Mouse (Mus musculus) gastrocnemius, adult 8-10 months (tissue): ENCODE measurements around the gene Pi4k2a. TPM values are rescaled to one million over a fixed set of nuclear protein-coding genes. Genes with fewer than 3 reads are reported as not detected.
"Not testable (repeated sequence)": the region's sequence is repeated elsewhere in the genome, so short reads cannot be mapped to it uniquely, and the experiment has no call there.

Experiments
- DNase-seq, 2 experiments: peaks; one replicate each; pipeline ENCODE4 v3.0.0; 2022; ENCODE audit warnings: low spot score in 2 of 2
- total RNA-seq, 4 experiments: library from RNA; stranded (reverse); gene quantifications; 2 replicates each; pipeline ENCODE4 v1.2.4; 2022

Pi4k2a gene
- total RNA-seq, 4 experiments from 2014 or later, result 13.5 to 16.1 (median 14.7) TPM

DNA sequence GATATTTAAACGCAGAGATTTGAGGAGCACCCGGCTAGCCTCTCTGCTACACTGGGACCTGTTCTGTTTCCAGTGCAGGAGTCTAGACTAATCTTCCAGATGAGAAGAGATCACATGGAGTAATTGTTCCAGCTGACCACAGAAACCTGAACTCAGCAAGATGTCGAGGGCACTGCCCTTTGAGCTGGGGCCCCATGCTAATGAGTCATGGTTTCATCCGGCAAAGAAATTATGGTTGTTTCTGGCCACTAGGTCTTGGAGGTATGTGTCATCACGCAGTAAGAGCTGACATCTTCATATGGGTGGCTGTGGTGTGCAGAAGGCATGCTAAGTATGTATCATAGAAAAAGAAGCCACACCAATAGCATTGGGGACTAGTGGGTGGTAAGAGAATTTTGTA, 10.3 kb upstream of the Pi4k2a start:
- DNase-seq, result no peak

GRCm38 (mm10) chr19:42080469-42080868, 9.8 kb upstream of the Pi4k2a start:
- DNase-seq, result no peak

DNA sequence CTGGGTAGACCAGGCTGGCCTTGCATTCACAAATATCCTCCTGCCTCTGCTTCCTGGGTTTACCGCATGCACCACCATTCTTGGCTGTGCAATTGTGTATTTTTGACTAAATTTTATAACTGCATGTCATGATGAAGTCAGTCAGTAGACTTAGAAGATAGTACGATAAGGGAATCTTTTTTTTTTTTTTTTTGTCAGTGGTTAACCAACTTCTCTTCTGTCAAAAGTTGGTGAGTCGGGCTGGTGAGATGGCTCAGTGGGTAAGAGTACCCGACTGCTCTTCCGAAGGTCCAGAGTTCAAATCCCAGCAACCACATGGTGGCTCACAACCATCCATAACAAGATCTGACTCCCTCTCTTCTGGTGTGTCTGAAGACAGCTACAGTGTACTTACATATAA, 8.7 kb upstream of the Pi4k2a start:
- not testable (repeated sequence) for DNase-seq

GRCm38 (mm10) chr19:42085690-42086089, 4.6 kb upstream of the Pi4k2a start:
- no peak for DNase-seq

DNA sequence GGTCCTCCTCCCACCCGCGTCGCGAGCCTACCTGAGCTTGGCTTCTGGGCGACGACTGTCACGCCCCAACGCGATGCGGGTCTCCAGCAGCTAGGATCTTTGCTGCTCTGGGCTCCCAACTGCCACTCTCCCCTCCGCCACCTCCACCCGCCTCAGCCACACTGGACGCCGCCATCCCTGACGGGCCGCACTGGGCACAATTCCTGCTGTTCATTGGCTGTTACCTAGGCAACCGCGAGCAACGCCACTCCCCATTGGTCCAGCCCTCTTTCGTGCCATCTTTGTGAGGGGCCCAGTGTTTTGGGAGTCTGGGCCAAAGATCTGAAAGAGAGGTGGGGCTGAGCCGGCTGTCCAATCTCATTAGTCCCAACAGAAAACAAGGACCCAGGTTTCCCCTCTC, 4.1 kb upstream of the Pi4k2a start, which contains the start of gene Morn4:
Gene Morn4 (minus strand): TSS at position 192 of the 400 bp plus-strand sequence.
- DNase-seq, result peak; percentile 35 to 53

GRCm38 (mm10) chr19:42089103-42089747, 1.0 kb upstream of the Pi4k2a start:
- DNase-seq, result peak; percentile 41 to 48

DNA sequence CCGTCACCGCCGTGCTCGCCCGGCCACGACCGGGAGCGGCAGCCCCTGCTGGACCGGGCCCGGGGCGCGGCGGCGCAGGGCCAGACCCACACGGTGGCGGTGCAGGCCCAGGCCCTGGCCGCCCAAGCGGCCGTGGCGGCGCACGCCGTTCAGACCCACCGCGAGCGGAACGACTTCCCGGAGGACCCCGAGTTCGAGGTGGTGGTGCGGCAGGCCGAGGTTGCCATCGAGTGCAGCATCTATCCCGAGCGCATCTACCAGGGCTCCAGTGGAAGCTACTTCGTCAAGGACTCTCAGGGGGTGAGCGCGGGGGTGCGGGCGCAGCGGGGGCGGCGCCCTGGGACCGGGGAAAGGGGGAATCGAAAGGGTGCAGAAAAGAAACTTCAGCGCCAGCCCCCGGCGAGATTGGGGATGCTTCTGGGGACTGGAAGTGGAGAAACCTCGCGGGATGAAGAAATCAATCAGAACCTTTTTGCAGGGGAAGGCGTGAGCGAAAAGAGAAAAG, 419 bp downstream of the Pi4k2a start:
- DNase-seq, result no peak

DNA sequence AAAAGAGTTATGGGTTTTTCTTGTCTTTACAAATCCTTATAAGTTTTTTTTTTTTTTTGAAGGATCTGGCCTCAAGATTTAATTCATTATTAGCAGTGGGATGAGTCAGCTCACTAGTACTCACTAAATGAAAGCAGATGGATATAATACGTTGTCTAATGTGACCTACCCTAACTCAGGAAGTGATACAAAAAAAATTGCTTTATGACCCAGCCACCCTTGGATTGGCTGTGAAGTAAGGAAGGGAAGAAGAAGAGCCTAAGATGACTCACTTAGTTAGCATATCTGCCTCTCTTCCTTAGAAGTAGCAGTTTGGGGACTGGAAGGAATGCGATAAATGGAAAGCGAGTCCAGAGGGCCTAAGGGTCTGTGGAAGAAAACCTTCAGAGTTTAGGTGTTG, 9.1 kb downstream of the Pi4k2a start:
- DNase-seq, result no peak

DNA sequence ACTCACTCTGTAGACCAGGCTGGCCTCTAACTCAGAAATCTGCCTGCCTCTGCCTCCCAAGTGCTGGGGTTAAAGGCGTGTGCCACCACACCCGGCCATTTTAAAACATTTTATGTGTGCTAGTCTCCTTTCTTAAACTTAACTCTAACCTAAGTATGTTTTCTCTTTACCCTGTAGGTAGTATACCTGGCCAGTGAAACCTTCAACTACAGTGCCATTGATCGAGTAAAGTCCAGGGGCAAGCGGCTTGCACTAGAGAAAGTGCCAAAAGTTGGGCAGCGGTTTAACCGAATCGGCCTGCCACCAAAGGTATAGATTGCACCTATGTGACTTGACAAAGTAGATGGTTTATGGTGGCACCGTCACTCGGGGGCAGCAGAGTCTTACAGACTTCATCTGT, 14.4 kb downstream of the Pi4k2a start:
- DNase-seq, result no peak

DNA sequence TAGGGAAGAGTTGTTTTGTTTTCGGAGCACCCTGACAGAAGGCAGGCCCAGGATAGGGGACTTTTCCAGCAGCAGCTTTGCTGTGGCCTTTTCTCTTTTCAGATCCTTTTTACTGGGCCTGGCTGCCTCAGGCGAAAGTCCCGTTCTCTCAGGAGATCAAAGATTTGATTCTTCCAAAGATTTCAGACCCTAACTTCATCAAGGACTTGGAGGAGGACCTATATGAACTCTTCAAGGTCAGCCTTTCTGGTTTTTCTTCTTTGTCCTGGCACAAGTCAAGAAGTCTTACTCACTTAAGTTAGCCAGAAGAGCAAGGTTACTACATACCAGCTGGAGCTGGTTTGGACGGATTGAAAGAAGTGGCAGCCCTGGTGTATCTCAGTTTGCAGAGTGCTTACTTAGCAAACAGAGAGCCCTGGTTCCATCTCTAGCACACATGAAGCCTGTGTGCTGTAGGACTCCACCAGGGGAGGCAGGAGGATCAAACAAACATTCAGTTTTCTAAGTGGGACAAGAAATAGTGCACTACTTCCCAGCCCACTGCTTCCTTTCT, 25.6 kb downstream of the Pi4k2a start:
- no peak for DNase-seq

- no peak for DNase-seq
Observed at GRCm38 (mm10) chr19:42118142-42118541, 27.9 kb downstream of the Pi4k2a start.

DNA sequence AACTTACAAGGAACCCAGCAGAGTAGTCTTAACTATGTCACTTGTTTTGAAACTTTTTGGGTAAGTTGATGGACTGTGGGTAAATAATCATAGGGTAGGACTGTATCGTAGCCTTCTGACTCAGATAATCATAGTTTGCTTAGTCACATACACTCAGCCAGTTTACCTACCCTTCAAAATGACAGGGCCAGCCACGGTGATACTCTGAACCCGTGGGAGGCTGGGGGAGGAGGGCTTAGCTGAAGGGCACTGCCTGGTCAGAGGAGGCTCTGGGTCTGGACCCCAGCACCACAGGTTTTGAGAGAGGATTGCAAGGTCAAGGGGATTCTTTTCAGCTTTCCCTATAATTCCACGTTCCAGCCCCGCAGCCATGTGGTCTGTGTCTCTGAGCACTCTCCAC, 28.3 kb downstream of the Pi4k2a start:
- no peak for DNase-seq

- no peak for DNase-seq
Observed at GRCm38 (mm10) chr19:42120451-42120850, 30.2 kb downstream of the Pi4k2a start.

DNA sequence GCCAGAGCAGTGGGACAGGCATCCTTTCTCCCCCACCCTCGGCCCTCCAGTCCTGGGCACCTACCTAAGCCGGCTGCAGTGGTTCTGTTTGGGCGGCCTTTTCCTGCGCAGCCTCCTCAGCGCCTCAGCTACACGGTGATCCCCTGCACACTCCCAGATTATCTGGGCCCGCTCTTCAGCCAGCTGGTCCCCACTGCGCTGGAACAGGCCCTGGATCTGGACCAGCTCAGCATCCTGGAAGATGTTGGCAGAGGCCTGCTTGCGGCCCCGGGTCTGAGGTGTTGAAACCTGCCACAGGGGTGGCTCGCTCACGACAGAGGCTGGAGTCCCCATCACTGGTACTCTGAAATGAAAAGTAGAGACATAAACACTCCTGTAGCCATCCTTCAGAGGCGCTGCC, 34.4 kb downstream of the Pi4k2a start:
- DNase-seq, result no peak

- no peak for DNase-seq
Observed at GRCm38 (mm10) chr19:42125501-42126218, 35.4 kb downstream of the Pi4k2a start.

- no peak for DNase-seq
Observed at GRCm38 (mm10) chr19:42126219-42126605, 35.9 kb downstream of the Pi4k2a start.

GRCm38 (mm10) chr19:42127024-42127423, 36.8 kb downstream of the Pi4k2a start:
- no peak for DNase-seq

GRCm38 (mm10) chr19:42128052-42128740, 37.9 kb downstream of the Pi4k2a start:
- DNase-seq, result no peak

- peak; percentile 98 to 99 for DNase-seq
Observed at GRCm38 (mm10) chr19:42128787-42129508, 38.7 kb downstream of the Pi4k2a start, which contains the start of gene Avpi1. Gene Avpi1 (minus strand): TSS chr19:42129059.

GRCm38 (mm10) chr19:42129509-42130293, 39.4 kb downstream of the Pi4k2a start:
- DNase-seq, result no peak

GRCm38 (mm10) chr19:42130294-42130606, 40.0 kb downstream of the Pi4k2a start:
- no peak for DNase-seq
